Mouse (Mus musculus): ENCODE data around the gene BC049762. TPM values are rescaled to one million over a fixed set of nuclear protein-coding genes. Genes with fewer than 3 reads are reported as not detected.

Gene BC049762
- polyA plus RNA-seq, 1 experiment from 2014 or later: 0.54 TPM

DNA sequence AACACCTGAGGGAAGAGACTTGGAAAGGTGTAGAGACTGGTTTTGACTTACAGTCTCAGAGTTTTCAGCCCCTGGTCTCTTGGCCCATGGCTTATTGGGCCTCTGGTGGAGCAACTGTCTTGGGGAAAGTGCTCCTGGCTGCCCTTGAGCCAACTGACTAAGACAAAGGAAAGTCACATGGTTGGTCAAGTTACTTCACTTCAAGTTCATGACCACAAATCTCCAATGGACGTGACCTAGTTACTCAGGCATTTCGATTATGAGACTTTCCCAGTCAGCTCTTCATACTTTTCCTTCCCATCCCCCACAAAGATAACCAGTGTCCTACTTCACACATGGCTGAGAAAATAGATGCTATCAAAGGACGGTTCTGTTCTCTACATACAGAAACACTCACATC, 55.1 kb downstream of the BC049762 start:
- 87% methylated on average over 3 of the region's 3 CpGs for WGBS
- no peaks in the 10 kb centered on the region; the same call in 1 of the 2 replicates for H3K9me3 ChIP-seq

More for the DNA sequence above, 55.1 kb downstream of the BC049762 start:
- H3K27me3 ChIP-seq (replicated peaks): no peaks in the 10 kb centered on the region
- no peak overlapping the region for H3K9ac ChIP-seq
- H3K4me1 ChIP-seq: no peaks in the 10 kb centered on the region
- no peak overlapping the region for H3K27ac ChIP-seq
- no peak overlapping the region for H3K4me2 ChIP-seq
- no peaks in the 10 kb centered on the region for H3K36me3 ChIP-seq (replicated peaks)
- no peak overlapping the region for H3K4me3 ChIP-seq
- no peak for ATAC-seq (replicated peaks)

Other genes with a start within 250 kb of the BC049762 start
- gene Olfr54, start 248.8 kb downstream of the BC049762 start, polyA plus RNA-seq (2015; fragmentation: Nextera tagmentation; extraction: Ambion mirVana): not detected in 2 replicates
- not detected in 2 replicates for gene Olfr1375, start 214.9 kb downstream of the BC049762 start, polyA plus RNA-seq (2015; fragmentation: Nextera tagmentation; extraction: Ambion mirVana)
- gene Zfp354a, start 203.8 kb downstream of the BC049762 start, polyA plus RNA-seq (2015; fragmentation: Nextera tagmentation; extraction: Ambion mirVana): 14.8 and 15.1 TPM in 2 replicates
- not detected in 2 replicates for gene Gm12569, start 42.6 kb downstream of the BC049762 start, polyA plus RNA-seq (2015; fragmentation: Nextera tagmentation; extraction: Ambion mirVana)
- 135 and 146 TPM in 2 replicates for gene Clk4, start 1.3 kb downstream of the BC049762 start, polyA plus RNA-seq (2015; fragmentation: Nextera tagmentation; extraction: Ambion mirVana)
- 6.1 and 7.6 TPM in 2 replicates for gene Col23a1, start 26.9 kb upstream of the BC049762 start, polyA plus RNA-seq (2015; fragmentation: Nextera tagmentation; extraction: Ambion mirVana)